Mouse (Mus musculus): ENCODE measurements around the gene Pitpna.

- TF ChIP-seq POLR2A (IDR thresholded peaks at IDR 0.05; ENCODE audit: borderline replicate concordance, extremely low read depth, low read depth, low read length) (no peak), CTCF (IDR thresholded peaks at IDR 0.05; ENCODE audit: insufficient read depth, low read length) (no peak)
These were observed 81.4 kb downstream of the Pitpna start for GRCm38 (mm10) chr11:75669176-75669852.

Measured in lung, adult 2 months (tissue).